Mouse (Mus musculus) testis, adult 2 months (tissue): ENCODE measurements at regions not wholly inside any gene's neighbourhood (a gene's known extent, or its start where the extent isn't known, plus 50 kb on each side); places are given as distances from the start of the nearest gene placed in this dataset.

Source experiments
- H3K27ac ChIP-seq: fragments of 200-500 bp; 2 replicates; pipeline ENCODE4 v1.5.1; 2012; ENCODE audit warnings: low read depth, low read length; ENCODE audit not compliant: control insufficient read depth, insufficient read depth
- H3K27me3 ChIP-seq: fragments of 200-500 bp; 2 replicates; pipeline ENCODE4 v1.6.1; 2012; ENCODE audit warnings: mild to moderate bottlenecking, low read length, moderate library complexity; ENCODE audit not compliant: control insufficient read depth, insufficient read depth
- H3K36me3 ChIP-seq: fragments of 200-500 bp; 2 replicates; pipeline ENCODE4 v1.6.1; 2012; ENCODE audit warnings: mild to moderate bottlenecking, low read length; ENCODE audit not compliant: control insufficient read depth, insufficient read depth
- H3K4me1 ChIP-seq: fragments of 200-500 bp; 2 replicates; pipeline ENCODE4 v1.6.1; 2012; ENCODE audit warnings: low read length; ENCODE audit not compliant: control insufficient read depth, insufficient read depth
- H3K4me3 ChIP-seq: fragments of 200-500 bp; 2 replicates; pipeline ENCODE4 v1.5.1; 2012; ENCODE audit warnings: low read depth, mild to moderate bottlenecking, low read length, moderate library complexity, mixed read lengths; ENCODE audit not compliant: control insufficient read depth
- CTCF ChIP-seq: fragments of 200-500 bp; IDR thresholded peaks from 2 replicates; pipeline ENCODE4 v1.5.1; 2012; ENCODE audit warnings: low read depth, mild to moderate bottlenecking, inconsistent platforms, low read length, moderate library complexity; ENCODE audit not compliant: control insufficient read depth, insufficient read depth, insufficient replicate concordance
- POLR2A ChIP-seq: fragments of 200-500 bp; IDR thresholded peaks from 2 replicates; pipeline ENCODE4 v1.6.1; 2012; ENCODE audit warnings: low read depth, mild to moderate bottlenecking, inconsistent platforms, low read length, moderate library complexity; ENCODE audit not compliant: control insufficient read depth

DNA sequence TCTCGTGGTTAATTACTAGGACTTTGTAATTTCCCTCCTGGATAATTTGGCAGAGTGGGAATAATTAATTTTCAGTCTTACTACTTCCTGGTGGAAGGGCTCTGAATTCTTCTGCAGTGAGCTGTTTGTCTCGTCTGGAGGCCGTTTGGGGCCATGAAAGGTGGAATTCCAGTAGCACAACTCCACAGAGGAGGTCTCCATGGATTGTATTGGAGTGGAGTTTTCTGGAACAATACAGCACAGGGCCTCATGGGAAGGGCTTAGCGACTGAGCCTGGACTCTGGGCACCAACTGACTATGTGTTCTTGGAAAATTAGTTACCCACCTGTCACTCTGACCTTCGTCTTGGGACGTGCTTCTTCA, 197.1 kb downstream of the Xxylt1 start:
- Histone ChIP-seq H3K4me1 (no peaks in the 10 kb centered on the region), H3K4me3 (no peak overlapping the region), H3K27me3 (no peaks in the 10 kb centered on the region), H3K36me3 (no peaks in the 10 kb centered on the region), H3K27ac (no peak overlapping the region)
- TF ChIP-seq POLR2A (no peak), CTCF (no peak)

DNA sequence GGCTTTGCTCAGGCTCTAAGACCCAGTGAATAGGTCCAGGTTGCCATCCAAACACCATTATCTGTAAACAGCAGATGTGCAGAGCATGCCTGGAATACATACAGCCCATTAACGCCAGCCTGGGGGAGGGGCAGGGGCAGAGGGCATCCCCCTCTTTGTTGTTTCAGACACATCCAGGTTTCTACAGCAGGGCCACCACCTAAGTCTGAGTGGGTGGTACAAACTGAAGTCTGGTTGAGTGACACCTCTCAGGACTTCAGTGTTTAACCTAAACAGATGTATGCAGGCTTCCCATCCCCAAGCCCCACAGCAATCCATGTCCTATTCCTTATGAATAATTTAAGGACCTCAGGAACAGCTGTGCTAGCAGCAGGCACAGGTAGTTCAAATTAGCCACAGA, 194.2 kb downstream of the Xxylt1 start:
- Histone ChIP-seq H3K4me1 (no peaks in the 10 kb centered on the region), H3K36me3 (no peaks in the 10 kb centered on the region), H3K27me3 (no peaks in the 10 kb centered on the region), H3K4me3 (no peak overlapping the region), H3K27ac (no peak overlapping the region)
- TF ChIP-seq POLR2A (no peak), CTCF (no peak)

DNA sequence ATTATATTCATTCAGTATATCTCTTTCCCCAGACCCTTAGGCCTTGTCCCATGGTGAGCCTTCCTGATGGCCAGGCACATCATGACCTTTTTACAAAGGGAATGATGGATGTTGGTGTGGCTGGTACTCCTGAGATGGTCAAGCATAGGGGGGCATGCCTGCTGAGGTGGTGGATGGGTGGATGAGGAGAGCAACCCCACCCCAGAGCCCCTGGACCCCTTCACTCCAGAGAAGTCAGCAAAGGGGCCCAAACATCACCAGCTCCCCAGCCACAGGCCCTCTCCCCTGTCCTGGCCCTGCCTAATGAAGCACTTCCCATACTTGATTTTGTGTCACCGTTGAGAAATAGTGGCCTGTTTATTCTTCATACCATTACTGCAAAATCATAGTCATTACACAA, 193.7 kb downstream of the Xxylt1 start:
- H3K27ac ChIP-seq: no peak overlapping the region
- H3K4me3 ChIP-seq: no peak overlapping the region
- H3K27me3 ChIP-seq: no peaks in the 10 kb centered on the region
- no peaks in the 10 kb centered on the region for H3K4me1 ChIP-seq
- H3K36me3 ChIP-seq: no peaks in the 10 kb centered on the region
- TF ChIP-seq POLR2A: no peak

DNA sequence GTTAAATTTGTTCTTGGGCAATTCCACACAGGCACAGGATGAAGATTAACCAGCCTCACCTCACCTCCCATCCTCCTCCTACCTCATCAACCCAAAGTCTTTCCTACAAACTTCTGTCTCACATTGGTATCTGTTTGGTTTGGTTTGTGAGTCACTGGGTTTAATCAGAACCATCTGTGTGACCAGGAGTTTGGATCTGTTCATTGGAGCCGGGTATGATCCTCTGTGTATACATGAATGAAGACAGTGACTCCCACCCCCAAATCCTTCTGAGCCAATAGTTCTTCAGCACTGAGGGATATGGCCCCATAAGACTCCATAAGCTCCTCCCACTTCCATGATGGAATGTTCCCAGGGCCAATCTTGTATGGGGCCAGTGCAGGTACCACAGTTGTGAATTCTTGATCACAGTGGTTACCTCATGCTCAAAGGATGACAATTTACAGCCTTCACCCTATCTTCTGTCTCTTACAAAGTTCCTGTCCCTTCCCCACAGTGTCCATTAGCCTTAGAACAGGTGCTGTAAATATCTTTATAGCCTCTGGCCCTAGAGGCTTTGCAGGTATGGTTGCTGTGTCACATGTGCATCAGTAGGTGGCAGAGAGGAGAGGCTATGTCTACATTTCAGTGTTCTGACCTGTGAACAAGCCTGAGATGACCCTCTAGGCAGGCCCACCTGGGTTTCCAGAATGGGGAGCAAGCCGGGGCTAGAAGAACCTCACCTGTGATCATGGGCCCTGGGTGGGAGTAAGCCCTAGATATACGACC, 192.5 kb downstream of the Xxylt1 start:
- Histone ChIP-seq H3K4me3 (no peak overlapping the region), H3K27ac (no peak overlapping the region), H3K4me1 (no peaks in the 10 kb centered on the region), H3K27me3 (no peaks in the 10 kb centered on the region), H3K36me3 (no peaks in the 10 kb centered on the region)
- no peak for TF ChIP-seq POLR2A
- TF ChIP-seq CTCF: no peak

DNA sequence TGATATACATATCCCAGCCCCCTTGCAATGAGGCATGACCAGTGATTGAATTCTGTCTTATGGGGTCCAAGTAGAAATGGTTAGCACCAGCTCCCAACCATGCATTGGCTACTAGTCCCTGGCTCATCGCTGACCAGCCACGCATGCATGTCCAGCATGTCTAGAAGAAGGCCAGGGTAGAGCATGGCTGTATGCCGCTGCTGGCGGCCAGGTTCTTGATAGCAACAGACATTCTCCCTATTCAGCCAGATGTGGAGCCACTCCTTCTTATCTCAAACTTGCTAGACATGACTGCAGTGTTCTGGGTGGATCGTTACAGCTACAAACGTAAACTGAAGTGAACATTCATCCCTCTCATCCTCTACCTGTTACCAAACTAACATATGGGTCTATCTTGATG, 188.6 kb downstream of the Xxylt1 start:
- TF ChIP-seq POLR2A (no peak), CTCF (no peak)

DNA sequence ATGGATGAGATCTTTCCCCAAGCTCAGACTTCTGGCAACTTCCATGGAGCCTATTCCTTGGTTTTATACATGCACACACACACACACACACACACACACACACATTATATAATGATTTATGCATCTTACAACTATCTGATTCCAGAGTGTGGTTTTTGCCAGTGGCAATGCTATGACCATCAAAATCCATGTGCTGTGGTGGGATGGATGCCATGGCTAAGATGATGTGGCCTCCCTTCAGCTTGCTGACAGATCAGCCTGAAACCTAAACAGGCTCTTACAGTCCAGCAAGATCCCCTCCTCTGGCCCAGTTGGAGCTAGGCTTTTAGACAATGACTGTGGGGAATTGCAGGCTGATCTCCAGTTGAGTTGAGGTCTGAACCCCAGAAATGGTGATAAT, 187.1 kb downstream of the Xxylt1 start:
- H3K4me3 ChIP-seq: no peak overlapping the region
- no peak overlapping the region for H3K27ac ChIP-seq
- H3K36me3 ChIP-seq: no peaks in the 10 kb centered on the region
- TF ChIP-seq CTCF (no peak), POLR2A (no peak)
- no peaks in the 10 kb centered on the region for H3K27me3 ChIP-seq
- no peaks in the 10 kb centered on the region for H3K4me1 ChIP-seq

More for the DNA sequence above, 188.6 kb downstream of the Xxylt1 start:
- Histone ChIP-seq H3K36me3 (no peaks in the 10 kb centered on the region), H3K4me3 (no peak overlapping the region), H3K27ac (no peak overlapping the region), H3K4me1 (no peaks in the 10 kb centered on the region), H3K27me3 (no peaks in the 10 kb centered on the region)

DNA sequence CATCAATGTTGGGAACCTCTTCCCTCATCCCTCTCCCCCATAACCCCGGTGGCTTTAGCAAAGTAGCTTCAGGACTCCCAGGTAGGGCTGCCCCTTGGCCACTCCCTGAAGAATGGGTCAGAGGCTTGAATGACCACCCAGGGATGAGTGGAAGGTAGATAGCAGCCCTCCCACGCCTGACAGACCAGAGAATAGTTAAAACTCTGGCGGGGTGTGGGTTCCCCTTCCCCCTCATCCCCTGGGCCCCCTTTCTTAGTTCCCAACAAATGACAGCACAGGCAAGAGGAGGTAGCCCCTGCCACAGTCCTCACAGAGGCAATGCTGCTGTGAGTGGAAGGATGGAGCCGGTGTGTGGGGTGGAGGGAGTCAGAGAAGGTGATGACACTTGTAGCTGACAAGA, 186.2 kb downstream of the Xxylt1 start:
- no peak overlapping the region for H3K27ac ChIP-seq
- H3K36me3 ChIP-seq: no peaks in the 10 kb centered on the region
- TF ChIP-seq POLR2A: no peak
- no peak for TF ChIP-seq CTCF
- no peaks in the 10 kb centered on the region for H3K4me1 ChIP-seq
- H3K27me3 ChIP-seq: no peaks in the 10 kb centered on the region
- H3K4me3 ChIP-seq: no peak overlapping the region

DNA sequence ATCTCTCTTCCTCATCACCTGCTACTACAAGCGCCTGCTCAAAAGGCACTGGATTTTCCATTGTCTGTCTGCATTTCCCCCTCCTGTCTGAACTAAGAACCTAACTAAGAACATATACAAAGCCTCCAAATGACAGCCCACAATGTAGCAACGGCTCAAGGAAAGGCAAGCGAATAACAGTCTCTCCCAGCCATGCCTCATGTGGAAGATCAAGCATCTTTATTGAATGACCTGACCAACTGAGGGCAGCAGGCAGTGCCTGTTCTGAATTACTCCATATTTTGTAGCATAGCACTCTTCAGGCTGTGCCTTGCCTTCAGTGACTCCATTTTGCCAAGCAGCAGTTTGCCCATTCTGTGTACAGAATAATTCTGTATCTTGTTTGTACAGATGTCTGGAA, 183.9 kb downstream of the Xxylt1 start:
- no peak for TF ChIP-seq CTCF
- Histone ChIP-seq H3K4me3 (no peak overlapping the region), H3K36me3 (no peaks in the 10 kb centered on the region), H3K27ac (no peak overlapping the region), H3K27me3 (no peaks in the 10 kb centered on the region), H3K4me1 (no peaks in the 10 kb centered on the region)

DNA sequence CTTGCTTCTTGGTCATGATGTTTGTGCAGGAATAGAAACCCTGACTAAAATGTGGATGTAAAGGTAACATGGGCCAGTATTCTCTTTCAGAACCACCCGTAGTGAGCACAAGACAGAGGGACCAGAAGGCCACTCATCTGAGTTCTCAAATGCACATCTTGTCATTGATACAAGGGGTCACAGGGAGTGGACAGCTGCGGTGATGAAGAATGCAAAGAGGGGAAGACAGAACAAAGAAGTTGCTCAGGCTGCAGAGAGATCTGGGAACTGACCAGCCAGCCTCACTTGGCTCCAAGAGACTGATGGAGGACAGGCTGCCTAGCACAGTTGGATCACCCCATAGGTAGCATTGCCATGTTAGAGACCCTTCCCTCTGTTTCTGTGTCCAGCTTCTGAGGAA, 181.1 kb downstream of the Xxylt1 start:
- Histone ChIP-seq H3K36me3 (no peaks in the 10 kb centered on the region), H3K4me3 (no peak overlapping the region), H3K4me1 (no peaks in the 10 kb centered on the region), H3K27me3 (no peaks in the 10 kb centered on the region), H3K27ac (no peak overlapping the region)
- no peak for TF ChIP-seq POLR2A
- no peak for TF ChIP-seq CTCF
